Mouse (Mus musculus): Measurements from ENCODE around the gene Cox17.

The Cox17 gene

DNA sequence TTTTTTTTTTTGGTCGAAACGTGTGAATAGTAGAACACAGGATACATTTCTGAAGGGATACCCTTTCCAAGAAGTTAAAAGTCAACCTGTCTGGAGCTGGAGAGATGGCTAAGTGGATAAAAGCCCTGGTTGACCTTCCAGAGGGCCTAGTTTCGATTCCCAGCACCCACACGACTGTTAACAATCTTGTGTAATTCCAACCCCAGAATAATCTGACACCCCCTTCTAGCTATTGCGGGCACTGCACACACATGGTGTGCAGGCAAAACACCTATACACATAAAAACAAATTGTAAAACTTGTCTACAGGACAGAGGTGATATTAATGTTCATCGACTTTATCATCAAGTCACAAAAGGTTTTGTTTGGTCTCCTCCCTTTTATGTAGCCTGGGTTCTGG, 797 bp downstream of the Cox17 start:
- intact Hi-C loops (cut with DNase I), result loop anchor here (5.0 kb wide), 1 partner anchor 160 kb away; no protein-coding TSS in a partner anchor

DNA sequence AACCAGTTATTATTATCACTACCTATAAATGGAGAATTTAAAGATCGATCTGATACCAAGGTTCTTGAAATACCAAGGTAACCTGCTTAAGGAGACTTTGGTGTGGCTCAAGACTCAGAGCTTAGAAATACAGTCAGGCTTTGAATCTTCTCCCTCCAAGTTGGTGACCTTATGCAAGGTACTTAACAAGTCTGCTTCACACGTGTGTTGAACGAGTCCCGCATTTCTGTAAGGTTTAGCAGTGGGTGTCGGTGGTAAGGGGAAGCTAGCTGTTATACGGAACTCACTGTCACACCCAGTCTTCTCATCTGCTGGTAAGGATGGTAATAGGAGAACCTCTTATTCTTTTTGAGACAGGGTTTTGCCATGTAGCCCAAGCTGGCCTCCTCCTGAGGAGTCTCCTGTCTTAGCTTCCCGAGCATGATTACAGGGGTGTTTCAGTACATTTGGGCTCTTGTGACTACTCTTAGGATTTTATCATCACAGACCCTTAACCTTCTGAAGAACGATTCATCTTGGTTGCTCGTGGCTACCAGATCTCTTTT, 1.5 kb downstream of the Cox17 start:
- intact Hi-C loops (cut with DNase I), result loop anchor here (5.0 kb wide), 1 partner anchor 159 kb away; no protein-coding TSS in a partner anchor

DNA sequence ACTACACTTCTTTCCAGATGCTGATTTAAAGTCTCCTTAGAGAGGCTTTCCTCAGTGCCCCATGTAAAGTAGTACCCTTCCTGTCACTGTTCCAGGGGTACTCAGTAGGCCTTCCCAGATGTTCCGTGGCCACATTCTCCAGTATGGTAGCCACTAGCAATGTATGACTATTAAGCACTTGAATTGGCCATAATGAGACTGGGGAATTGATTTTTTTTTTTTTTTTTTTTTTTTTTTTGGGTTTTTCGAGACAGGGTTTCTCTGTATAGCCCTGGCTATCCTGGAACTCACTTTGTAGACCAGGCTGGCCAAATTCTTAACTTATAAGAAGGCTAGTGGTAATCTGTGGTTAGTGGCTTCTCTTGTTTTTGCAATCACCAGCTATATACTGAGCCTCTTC, 3.1 kb downstream of the Cox17 start:
- intact Hi-C loops (cut with DNase I), result loop anchor here (5.0 kb wide), 1 partner anchor 157 kb away; no protein-coding TSS in a partner anchor

DNA sequence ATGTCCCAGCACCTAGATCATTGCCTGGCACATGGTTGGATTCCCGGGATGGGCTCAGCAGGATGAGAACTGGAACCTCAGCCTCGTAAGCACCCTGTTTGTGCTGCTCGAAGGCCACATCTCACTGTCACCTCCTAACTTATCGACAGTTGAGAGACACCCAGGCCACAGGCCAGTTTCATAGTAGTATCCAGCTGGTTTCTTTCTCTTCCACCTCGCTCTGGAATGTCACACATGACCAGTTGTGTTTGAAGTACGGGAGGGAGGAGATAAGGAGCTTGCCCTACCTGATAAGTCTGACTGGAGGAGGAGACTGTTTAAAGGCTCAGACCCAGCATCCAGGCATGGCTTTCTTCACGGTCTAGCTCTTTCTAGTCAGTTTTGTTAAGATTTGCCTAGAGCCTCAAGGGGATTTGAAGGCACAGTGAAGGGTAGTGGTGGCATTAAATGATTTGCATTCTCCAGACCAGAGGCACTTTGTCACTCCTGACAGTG, 3.6 kb downstream of the Cox17 start:
- intact Hi-C loops (cut with DNase I), result no loop called here

DNA sequence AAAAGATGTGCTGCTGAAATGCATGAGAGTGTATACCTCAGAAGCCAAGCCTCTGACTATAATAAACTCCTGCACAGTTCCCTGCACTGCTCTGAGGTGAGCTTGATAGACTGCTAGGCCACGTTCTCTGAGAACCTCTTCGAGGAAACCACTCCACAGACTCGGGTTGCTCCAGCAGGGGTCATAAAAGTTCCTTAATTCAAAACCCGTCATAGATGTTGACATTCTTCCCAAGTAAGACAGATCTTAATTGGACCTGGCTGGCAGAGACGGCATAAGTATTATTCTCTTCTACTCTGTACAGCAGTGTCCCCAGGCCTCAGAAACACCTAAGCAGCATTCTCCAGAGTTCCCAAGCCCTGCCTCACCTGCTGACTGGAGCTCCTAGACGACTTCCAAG, 4.1 kb downstream of the Cox17 start:
- intact Hi-C loops (cut with DNase I), result no loop called here

DNA sequence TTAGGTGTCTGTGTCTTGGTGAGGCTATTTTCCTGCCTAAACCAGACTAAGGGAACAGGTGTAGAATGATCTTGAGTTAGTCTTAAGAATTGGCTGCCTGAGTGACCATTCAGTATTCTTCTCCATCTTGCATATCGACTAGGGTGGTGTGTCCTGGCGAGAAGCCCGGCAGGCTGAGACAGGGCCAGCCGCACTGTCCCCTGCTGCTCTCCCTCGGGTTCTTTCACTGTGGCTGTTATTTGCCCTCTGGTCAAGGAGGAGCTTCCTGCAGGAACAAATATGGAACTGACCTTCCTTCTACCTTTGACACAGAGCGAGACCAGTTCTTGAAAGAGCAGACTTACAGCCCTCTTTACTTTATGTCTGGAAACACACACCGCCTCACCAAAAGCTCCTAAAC, 5.2 kb downstream of the Cox17 start:
- intact Hi-C loops (cut with DNase I), result no loop called here

DNA sequence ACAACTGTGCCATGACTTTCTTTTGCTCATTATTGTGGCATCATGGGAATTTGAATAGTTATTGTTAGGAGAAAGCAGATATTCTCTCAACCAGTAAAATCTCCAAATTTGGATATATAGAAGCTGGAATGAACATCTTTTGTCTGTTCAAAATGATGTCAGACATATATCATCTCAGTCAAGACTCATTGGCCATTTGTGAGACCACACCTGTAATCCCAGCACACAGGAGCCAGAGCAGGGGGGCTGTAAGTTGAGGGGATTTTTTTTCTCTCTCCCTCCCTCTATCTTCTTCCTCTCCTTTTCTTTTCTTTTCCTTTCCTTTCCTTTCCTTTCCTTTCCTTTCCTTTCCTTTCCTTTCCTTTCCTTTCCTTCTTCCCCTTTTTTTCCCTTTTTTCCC, 6.1 kb downstream of the Cox17 start:
- intact Hi-C loops (cut with DNase I), result no loop called here

DNA sequence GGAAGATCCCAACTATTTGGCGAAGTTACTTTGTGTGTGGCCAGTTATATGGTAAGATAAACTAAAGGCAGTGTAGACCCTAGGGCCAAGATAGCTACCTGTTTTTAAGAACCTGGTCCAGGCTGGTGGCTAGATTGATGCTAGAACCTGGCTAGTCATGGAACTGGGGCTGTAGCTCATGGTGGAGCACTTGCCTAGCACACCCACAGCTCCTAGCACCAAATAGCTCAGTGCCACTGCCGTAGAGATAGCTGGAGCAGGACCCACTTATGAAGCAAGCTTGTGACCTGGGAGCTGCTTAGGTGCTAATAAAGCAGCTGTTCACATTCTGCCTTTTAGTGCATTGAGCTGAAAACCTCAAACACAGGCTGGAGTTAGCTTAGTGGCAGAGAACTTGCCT, 6.9 kb downstream of the Cox17 start:
- intact Hi-C loops (cut with DNase I), result no loop called here

DNA sequence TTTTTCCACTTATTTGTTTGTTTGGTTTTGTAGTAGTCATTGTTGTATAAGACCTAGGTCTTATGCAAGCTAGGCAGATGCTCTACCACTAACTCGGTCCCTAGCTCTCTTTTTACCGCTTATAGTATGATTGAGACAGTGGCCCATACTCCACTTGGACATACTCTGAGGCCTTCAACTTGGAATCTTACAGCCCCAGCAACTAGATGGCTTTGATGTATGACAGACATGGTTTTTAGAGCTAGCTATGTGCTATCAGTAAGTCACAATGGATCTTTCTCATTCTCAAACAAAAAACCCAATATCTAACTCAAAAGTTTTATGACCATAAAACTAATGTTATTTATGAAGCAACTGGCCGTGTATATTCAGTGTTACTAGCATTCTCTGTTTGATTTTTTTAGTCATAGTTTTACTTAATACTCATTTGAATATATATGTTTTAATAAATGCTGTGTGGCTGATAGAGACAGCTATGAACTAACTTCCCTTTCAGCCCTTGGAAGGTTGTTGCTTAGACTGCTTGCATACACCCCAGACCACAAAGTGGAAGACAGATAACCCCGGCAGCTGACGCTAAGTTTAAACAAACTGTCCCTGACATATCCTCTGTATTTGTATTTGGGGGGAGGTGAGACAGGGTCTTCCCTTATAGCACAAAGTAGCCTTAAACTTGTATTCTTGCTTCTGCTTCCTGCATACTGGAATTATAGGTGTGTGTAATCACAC, 7.6 kb downstream of the Cox17 start:
- intact Hi-C loops (cut with DNase I), result no loop called here

DNA sequence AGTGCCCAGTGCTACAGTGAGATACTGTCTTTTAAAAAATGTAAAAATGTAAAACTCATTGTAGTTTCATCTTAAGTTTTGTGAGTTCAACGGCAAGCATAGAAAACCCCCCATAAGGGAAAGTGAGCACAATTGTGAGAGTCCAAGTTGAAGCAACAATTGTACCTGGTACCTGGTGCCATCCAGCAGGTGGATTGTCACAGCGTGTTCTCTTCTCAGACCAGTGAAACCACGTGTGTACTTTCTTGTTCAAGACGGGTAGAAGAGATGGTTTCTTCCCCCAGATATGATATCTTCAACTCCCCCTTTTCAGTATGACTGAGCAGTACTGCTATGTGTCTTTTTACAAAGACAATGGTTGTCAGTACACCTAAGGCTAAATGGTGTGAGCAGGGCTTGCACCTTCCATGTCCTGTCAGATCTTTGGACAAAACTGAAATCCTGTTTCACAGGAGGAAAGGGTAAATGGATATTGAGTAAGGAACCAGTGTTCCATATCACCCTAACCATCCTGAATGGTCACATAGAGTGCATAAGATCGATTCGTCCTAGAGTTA, 11.5 kb downstream of the Cox17 start:
- intact Hi-C loops (cut with DNase I), result no loop called here

DNA sequence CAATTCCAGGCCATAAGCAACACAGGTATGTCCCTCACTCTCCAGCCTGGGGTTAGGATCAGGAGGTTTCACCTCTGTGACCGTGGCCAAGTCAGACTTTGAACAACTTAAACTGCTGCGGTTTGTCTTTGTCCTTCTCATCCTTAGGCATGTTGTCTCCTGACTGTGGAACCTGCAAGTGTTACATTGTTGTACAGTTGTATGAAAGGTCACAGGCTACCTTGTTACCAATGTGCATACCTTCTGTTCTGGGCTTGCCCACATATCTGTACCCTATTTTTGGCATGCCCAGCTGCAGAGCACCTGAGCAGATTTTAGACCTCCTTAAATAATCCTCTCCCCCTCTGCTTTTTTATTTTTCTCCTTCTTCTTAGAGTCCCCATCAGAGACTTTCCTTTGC, 12.4 kb downstream of the Cox17 start:
- intact Hi-C loops (cut with DNase I), result no loop called here

DNA sequence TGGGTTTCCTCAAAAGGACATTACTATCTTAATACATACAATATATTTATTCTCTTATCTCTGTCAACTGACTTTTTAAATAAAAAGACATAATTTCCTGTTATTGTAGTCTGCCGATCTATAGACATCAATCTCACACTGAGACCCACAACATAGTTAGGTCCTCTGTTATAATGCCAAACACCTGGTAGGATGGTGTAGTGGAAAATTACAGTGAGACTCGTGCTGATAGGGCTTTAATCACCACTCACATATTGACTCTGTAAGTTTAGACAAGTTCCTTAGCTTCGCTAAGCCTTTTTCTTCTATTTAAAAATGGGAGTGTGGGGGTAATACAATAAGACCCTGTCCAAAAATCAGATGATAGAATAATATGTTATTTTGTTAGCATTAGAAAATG, 13.1 kb downstream of the Cox17 start:
- intact Hi-C loops (cut with DNase I), result no loop called here

DNA sequence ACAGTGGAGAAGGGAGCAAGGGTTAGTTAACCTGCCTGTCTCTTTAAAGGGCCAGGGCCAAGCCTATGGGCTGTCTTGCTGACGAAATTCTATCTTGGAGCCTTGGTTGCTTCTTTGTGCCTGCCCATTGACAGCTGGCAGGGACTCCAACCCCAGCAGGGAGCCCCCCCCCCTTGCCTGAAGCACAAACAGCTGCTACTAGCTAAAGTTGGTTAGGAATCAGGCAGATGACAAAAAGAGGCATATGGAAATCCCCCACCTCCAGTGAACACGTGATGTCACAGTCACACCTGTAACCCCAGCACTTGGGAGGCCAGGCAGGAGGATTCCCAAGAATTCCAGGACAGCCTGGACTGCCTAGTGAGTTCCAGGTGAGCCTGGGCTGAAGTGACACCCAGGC, 13.5 kb downstream of the Cox17 start:
- intact Hi-C loops (cut with DNase I), result no loop called here

DNA sequence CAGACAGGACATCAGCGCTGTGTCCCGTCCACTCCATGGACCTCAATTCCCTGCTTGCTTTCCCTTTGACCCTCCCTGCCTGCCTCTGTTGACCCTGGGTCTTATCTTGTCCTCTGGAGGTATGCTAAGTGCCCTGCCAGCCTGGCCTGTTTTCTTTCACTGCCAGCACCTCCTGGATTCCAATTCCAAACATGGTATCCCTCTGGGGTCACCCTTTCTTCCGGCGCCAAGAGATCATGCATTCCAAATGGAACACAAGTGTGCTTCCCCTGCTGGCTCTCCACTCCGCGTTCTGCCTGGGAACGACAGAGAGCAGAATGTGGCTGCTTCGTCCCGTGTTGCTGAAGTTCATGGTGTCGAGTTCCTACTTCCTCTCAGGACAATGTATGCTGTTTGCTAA, 15.1 kb downstream of the Cox17 start, which contains the start of gene Popdc2:
Gene Popdc2, plus strand, starts transcription at position 277 of the 400 bp plus-strand sequence.
- intact Hi-C loops (cut with DNase I), result no loop called here

DNA sequence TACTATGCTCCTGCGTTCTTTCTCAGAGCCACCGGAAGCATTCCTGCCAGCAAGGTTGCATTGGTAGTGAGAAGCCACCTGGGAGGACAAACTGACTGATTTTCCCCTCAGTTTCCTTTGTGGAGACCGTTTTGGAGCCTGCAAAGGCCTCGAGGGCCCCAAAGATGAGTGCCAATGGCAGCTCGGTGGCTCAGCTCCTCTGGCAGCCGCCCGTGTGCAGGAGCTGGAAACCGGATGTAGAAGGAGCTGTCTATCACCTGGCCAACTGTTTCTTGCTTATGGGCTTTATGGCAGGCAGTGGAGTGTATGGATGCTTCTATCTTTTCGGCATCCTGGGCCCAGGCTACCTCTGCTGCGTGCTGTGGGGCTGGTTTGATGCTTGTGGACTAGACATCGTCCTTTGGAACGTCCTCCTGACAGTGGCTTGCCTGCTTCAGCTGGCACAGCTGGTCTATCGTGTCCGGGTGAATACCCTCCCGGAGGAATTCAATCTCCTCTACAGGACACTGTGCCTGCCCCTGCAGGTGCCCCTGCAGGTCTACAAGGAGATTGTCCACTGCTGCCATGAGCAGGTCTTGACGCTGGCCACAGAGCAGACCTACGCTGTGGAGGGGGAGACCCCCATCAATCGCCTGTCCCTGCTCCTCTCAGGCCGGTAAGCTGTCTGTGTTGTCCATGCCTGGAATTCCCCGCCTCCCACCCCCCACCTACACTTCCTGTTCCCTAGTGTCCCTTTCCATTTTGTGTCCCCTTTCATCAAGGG, 15.9 kb downstream of the Cox17 start:
- intact Hi-C loops (cut with DNase I), result no loop called here

DNA sequence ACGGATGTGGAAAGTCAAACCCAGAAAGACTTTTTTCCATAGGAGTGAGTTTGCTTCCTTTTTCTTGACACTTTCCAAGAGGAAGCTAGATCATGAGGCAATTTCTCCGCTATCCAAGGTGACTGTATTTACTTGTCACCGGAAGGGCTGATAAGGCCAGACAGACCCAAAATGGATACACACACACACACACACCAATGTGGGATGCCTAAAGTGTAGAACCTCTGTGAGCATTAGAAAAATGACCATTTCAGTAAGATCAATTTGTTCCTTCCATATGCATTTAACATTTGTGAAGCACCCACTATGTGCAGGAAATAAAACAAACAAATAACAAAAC, 16.4 kb downstream of the Cox17 start:
- intact Hi-C loops (cut with DNase I), result no loop called here

DNA sequence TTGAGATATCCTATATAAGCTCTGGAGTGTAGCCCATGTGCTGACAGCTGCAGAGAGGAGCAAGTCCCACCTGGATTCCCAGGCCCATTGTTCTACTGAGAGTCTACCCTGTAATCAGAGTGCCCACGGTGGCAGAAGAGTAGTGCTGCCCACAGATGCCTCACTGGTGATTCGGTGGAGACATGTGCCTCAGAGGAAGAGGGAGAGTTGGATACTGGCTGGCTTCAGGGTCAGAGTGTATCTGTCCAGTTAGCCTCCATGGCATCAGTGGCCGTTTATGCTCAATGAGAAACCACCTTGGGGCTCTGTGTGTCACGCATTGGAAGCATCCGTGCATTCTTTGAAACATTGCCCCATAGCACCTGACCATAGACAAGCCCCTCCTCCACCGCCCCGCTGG, 16.9 kb downstream of the Cox17 start:
- intact Hi-C loops (cut with DNase I), result no loop called here

DNA sequence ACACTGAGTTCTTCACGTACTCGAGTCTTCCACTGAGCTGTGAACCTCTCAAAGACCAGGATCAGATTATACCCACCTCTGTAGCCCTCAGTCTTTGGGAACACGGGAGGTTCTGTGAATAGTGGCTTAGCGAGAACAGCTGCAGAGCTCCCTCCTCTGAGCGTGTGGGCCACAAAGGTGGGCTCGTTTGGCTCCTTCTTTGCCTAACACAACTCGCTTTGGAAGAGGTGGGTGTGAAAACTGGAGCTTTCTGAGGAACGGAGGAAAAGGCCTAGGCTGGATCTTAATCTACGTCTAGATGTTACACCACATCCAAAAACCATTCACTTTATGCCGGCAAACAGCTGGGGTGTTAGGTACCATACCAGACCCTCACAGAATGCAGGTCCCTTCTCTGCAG, 18.6 kb downstream of the Cox17 start:
- intact Hi-C loops (cut with DNase I), result no loop called here

DNA sequence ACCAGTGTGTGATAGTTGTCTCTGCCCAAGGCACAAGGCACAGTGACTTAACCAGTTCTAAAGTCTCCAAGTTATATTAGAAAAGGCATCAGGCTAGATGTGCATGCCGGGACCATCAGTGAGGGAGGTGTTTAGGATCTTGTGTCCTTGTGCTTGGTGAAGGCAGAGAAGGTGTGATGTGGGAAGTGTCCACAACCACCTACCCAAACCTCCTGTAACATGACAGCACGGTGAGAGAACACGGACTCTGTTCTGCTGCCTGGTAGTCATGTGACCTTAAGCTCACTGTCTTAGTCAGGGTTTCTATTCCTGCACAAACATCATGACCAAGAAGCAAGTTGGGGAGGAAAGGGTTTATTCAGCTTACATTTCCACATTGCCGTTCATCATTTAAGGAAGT, 19.4 kb downstream of the Cox17 start:
- intact Hi-C loops (cut with DNase I), result no loop called here

DNA sequence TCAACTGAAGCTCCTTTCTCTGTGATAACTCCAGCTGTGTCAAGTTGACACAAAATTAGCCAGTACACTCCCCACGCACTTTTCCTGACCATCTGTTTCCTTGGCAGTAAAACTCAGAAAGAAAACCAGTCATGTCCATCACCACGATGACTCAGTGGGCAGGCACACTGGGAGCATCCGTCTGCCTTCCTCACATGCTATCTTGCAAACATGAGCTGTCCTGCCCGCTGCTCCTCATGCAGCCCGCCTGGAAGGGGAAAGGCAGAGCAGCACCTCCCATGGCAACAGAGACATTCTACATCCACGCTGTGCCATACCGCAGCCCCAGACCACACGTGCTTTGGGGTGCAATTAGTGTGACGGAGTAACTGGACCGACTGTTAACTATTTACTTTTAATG, 21.5 kb downstream of the Cox17 start:
- intact Hi-C loops (cut with DNase I), result no loop called here

DNA sequence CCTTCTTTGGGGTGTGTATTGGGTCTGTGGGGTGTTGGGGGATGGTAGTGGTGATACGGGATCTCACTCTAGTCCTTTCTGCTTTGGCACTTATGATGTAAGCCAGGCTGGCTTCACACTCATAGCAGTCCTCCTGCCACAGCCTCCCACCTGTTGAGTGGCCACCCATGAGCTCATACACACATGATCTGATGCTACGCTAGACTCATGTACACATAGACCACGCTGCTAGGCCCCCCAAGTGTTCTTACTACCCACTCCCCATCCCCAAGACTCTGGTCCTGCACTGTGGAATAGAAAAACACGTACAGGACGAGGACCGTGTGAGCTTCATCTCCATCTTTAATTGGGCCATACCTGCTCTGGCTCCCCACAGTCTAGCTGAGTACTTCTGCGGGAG, 22.2 kb downstream of the Cox17 start:
- intact Hi-C loops (cut with DNase I), result no loop called here

DNA sequence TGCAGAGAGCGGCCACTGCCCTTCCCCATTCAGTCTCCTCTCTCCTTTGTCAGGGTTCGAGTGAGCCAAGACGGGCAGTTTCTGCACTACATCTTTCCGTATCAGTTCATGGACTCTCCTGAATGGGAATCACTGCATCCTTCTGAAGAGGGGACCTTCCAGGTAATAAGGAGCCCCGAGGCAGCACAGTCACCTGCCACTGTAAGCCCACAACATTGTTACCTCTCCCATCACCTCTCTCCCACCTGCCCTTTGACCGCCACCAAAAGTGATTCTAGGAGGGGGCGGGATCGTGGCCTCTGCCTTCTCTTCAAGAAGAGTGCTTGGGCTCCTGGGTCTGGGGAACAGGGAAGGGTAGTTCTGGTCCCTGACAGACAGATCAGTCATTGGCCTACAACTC, 22.6 kb downstream of the Cox17 start:
- intact Hi-C loops (cut with DNase I), result no loop called here
